Mouse (Mus musculus) bone marrow macrophage, adult 2 months (primary cell): ENCODE measurements at regions not wholly inside any gene's neighbourhood (a gene's known extent, or its start where the extent isn't known, plus 50 kb on each side); places are given as distances from the start of the nearest gene placed in this dataset.

Source experiments
- CTCF ChIP-seq: IDR thresholded peaks from 2 replicates; pipeline ENCODE4 v1.5.1; 2012; ENCODE audit warnings: low read depth, mild to moderate bottlenecking, low read length, moderate library complexity
- POLR2A ChIP-seq: IDR thresholded peaks from 2 replicates; pipeline ENCODE4 v1.6.1; 2012; ENCODE audit warnings: mild to moderate bottlenecking, low read depth, low read length, borderline replicate concordance

DNA sequence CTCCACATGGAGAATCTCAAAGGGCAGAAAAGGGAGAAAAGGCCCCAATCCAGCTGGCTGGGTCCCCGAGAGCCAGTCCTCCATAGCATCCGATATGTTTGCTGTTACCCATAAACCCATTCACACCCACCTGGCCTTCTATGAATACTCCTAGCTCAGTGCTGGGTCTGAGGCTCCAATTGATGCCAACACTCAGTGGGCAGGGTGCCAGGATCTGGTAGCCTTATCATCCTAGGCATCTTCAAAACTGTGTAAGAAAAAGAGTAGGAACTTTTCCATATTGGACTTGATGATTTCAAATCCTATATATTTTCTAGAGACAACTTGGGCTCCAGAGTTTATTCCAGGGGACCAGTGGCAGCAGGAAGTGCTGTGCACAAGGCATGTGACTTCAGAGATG, 462.0 kb upstream of the Arid1b start:
- no peak for TF ChIP-seq POLR2A
- no peak for TF ChIP-seq CTCF
